Mouse (Mus musculus) embryo, embryonic 9.5 days (tissue): ENCODE data around the gene Dnajb6.
"Not testable (repeated sequence)": the region's sequence is repeated elsewhere in the genome, so short reads cannot be mapped to it uniquely, and the experiment has no call there.

Source experiments
- DNase-seq: peaks from one replicate; pipeline ENCODE4 v3.0.0-alpha.2; 2017; ENCODE audit errors: extremely low spot score

Dnajb6 gene

GRCm38 (mm10) chr5:29735557-29736061 lies at the start of gene Dnajb6, which contains the start of gene Gm5129:
Gene Dnajb6, plus strand, starts transcription at chr5:29735688.
Gene Gm5129, minus strand, starts transcription at chr5:29735936.
- peak; percentile 91 for DNase-seq

GRCm38 (mm10) chr5:29687671-29688070 lies 47.8 kb upstream of the Dnajb6 start:
- DNase-seq: peak; percentile 43

DNA sequence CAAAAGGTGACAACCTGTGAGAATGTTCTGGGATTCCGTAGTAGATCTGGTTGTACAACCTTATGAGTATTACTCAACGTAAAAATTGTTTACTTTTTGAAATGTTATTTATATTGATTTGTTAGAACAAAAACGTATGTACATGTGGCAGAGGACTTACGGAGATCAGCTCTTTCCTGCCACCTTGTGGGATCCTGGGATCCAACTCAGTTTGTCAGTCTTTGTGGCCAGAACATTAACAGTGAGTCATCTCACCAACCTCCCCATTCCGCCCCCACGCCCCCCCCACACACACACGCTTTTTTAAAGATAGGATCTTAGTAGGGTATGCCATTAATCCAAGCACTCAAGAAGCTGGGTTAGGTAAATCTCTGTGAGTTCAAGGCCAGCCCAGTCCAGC lies 47.1 kb upstream of the Dnajb6 start:
- DNase-seq: no peak

GRCm38 (mm10) chr5:29698493-29698892 lies 37.0 kb upstream of the Dnajb6 start:
- DNase-seq: no peak

- DNase-seq: no peak
Observed at GRCm38 (mm10) chr5:29699520-29700202, 35.8 kb upstream of the Dnajb6 start.

- DNase-seq: no peak
Observed at GRCm38 (mm10) chr5:29707241-29707640, 28.2 kb upstream of the Dnajb6 start.

DNA sequence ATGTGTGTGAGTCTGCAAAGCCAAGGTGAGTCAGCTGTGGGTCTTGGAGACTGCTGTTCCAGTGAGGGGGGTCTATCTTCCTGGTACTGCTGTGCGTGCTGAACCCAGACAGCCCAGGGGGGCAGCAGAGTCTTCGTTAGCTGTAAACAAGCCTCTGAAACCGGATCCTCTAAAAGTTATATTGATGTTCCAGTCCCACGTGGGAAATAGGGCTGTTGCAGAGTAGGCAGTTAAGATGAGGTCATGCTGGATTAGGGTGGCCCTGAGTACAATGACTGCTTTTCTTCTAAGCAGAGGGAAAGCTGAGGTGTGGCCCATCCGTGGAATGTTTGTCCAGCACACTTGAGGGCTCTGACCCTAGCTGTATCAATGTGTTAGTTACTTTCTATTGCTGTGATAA lies 27.2 kb upstream of the Dnajb6 start:
- no peak for DNase-seq

- no peak for DNase-seq
Observed at GRCm38 (mm10) chr5:29711631-29712030, 23.9 kb upstream of the Dnajb6 start.

DNA sequence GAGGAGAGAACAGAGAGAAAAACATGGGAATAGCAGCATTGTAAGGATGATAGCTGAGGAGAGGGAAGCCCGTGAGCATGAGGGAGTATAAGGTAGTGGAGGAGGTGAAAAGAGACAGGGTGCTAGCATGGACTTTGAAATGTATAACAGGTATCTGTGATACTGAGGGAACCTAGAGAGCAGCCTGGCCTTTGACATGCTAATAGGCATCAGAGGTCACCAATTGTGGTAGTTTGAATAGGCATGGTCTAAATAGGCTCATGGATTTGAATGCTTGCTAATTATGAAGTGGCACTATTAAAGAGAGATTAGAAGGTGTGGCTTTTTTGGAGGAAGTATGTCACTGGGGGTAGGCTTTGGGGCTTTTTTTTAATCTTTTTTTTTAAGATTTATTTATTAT lies 22.6 kb upstream of the Dnajb6 start:
- no peak for DNase-seq

GRCm38 (mm10) chr5:29721159-29721558 lies 14.3 kb upstream of the Dnajb6 start:
- no peak for DNase-seq

GRCm38 (mm10) chr5:29725369-29725768 lies 10.1 kb upstream of the Dnajb6 start:
- no peak for DNase-seq

DNA sequence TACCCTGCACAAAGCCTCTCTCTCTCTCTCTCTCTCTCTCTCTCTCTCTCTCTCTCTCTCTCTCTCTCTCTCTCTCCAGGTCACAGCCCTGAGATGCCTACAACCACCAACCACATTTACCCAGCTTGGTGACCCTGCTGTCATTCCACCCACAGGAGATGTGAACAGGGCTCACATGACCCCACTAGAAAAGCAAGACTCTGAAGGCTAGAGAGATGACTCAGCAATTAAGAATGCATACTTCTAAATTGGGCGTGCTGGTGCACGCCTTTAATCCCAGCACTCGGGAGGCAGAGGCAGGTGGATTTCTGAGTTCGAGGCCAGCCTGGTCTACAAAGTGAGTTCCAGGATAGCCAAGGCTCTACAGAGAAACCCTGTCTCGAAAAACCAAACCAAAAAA lies 9.4 kb upstream of the Dnajb6 start:
- DNase-seq: not testable (repeated sequence)

GRCm38 (mm10) chr5:29734831-29735510 lies 517 bp upstream of the Dnajb6 start:
- DNase-seq: no peak

GRCm38 (mm10) chr5:29736073-29736900 lies 799 bp downstream of the Dnajb6 start:
- peak; percentile 71 for DNase-seq

- no peak for DNase-seq
Observed at GRCm38 (mm10) chr5:29736942-29737341, 1.5 kb downstream of the Dnajb6 start.

DNA sequence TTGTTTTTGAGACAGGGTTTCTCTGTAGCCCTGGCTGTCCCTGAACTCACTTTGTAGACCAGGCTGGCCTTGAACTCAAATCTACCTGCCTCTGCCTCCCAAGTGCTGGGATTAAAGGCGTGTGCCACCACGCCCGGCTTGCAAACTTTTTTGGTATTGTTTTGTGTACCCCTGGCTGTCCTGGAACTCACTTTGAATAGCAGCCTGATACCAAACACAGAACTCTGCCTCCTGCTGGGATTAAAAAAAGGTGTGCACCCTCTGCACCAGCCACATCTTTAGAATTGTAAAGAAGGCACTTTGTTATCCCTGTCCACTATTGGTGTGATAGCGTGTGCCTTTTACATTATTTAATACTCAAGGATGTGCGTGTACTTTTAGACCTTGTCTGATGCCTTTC lies 2.0 kb downstream of the Dnajb6 start:
- no peak for DNase-seq

DNA sequence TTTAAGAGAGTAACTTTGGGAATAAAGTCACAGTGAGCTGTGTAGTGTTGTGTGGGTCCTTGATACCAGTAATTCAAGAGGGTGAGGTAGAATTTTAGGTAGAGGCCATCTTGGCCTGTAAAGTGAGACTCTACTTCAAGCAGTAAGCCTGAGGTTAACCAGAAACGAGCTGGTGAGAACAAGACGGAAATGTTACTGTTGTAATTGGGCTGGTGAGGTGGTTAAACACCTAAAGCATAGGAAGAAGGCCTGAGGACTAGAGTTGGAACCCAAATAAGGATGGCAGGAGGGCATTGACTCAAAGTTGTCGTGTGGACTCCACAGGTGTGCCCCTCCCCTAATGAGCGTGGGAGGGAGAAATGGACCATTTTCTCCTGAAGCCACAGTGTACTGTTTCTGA lies 2.6 kb downstream of the Dnajb6 start:
- DNase-seq: no peak

- no peak for DNase-seq
Observed at GRCm38 (mm10) chr5:29740651-29741050, 5.2 kb downstream of the Dnajb6 start.

DNA sequence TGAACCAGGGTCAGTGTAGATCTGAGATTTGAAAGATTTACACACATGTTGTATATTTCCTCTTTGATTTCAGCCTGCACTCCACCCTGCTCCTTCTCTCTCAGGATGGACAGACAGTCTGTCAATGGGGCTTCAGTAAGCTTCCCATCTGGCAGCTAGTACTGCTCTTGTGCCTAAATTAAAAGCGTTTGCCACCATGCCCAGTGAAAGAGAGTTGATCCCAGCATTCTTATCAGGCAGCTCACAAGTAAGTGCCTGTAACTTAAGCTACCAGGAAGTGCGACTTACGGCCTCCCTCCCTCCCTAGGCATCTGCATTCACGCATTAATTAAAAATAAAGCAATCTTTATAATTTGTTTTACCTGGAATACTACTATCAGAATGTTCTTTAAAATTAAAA lies 5.6 kb downstream of the Dnajb6 start:
- no peak for DNase-seq

- DNase-seq: no peak
Observed at GRCm38 (mm10) chr5:29747661-29748060, 12.2 kb downstream of the Dnajb6 start.

DNA sequence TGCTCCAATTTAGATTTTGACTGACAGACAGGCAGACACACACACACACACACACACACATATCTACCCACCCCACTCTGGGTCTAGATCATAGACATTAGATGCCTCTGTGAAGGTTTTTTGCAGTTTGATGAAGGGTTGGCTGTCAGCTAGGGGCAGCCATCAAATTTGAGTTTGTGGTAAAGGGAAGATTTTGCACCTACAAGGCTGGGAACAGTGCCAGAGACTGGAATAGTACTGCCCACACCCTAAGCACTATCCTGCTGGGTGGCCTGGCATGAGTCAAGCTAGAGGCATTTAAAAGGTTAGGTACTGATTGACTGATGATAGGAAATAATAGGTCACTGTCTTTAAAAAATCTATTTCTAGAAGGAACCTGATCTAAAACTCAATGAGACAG lies 15.8 kb downstream of the Dnajb6 start:
- no peak for DNase-seq

DNA sequence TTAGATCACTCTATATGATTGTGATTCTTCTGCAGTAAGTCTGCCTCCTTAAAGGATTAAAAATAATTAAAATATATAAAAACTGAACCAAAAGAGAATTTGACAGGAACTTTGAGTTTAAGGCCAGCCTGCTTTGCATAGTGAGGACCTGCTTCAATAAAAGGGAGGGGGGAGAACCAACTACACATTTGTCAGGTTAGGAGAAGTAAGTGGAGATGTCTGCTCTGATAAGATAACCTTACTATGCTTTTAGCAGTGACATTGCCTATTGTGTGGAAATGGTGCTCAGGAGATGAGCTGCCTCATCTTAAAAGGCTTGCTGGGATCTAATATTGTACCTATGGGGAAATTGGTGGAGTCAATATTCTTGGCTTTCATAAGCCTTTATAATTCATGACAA lies 17.4 kb downstream of the Dnajb6 start:
- DNase-seq: no peak
